Mouse (Mus musculus) cerebellum, adult 11 months (tissue): ENCODE measurements around the gene D430042O09Rik.

Experiments
- DNase-seq: peaks from one replicate; pipeline ENCODE4 v3.0.0; 2022

D430042O09Rik gene

DNA sequence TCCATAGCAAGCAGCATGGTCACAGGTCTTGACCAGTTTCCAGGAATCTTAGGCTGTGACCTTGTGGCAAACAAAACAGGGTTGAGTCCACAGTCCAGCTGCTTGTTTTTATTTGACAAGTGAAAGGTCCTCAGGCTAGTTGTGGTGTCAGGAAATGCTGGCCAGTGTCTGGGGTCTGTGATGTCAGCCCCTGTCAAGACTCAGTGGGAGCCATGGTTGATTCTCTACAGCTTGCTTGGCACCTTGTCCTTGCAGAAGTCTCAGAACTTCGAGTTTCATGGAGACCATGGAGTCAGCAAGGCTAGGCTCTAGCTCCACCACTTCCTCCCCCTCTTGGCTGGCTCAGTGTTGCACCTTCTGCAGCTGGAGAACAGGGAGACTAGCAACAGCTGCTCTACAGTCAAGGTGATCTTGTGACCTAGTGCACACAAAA, 33.6 kb downstream of the D430042O09Rik start:
- no peak for DNase-seq

DNA sequence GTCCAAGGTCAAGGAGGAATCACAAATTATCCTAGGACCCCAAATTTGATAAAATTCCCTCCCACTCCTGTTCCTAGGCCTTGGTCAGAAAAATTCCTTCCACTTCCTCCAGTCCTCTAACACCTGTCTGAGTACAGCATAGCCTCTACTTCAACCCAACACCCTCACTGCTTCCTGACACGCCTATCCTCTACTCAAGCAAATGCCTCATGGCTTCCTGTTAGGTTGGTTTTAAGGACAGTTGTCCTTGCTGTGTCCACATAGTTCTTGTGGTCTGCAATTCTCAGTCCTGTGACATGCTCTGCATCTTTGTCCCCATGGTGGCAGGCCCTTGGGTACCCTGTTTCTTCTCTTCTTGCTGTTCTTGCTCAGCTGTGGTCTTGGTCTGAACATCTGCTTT, 37.1 kb downstream of the D430042O09Rik start:
- no peak for DNase-seq

DNA sequence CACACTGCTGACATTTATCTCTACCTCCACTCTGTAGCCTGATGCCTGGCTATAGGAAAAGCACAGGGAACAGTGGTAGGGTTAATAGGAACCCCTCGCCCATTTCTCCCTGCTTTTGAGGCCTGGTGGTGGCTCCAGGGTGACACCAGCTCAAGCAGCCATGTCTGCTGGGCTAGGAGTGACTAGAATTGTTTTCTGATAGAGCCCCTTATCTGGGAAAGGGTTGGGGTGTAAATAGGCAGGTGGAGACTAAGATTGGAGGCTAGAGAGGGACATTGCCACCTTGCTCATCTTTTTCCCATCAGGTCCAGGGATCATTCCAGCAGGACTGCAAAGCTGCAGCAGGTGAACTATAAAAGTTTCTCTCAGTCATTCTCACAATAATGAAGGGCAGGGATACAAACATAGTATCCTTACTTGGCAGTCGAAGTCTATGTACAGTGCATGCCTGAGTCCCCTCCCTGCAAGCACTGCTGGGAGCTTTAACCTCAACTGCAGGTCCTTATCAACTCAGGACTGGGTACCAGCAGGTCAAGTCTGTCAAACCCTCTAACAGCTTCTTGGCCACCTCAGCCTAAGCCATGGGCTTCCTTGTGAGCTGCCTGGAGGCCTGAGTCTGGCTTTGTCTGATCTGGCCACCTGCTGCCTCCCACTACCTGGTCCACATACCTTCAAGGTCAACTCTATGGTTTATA, 39.1 kb downstream of the D430042O09Rik start:
- no peak for DNase-seq

DNA sequence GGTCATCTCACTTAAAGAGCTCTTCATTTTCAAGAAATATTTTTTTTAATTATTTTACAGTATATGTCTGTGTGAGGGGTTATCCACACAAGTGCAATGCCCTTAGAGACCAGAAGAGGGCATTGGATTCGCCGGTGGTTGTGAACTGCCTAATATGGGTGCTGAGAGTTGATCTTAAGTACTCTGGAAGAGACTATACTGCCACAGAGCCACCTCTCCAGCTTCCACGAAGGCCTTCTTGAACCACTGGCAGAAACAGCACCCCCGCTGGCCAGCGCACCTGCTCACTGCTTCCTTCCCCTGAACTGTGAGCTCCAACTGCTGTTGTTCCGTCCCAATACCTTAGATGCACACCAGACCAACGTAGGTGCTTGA, 39.6 kb downstream of the D430042O09Rik start:
- DNase-seq = no peak

DNA sequence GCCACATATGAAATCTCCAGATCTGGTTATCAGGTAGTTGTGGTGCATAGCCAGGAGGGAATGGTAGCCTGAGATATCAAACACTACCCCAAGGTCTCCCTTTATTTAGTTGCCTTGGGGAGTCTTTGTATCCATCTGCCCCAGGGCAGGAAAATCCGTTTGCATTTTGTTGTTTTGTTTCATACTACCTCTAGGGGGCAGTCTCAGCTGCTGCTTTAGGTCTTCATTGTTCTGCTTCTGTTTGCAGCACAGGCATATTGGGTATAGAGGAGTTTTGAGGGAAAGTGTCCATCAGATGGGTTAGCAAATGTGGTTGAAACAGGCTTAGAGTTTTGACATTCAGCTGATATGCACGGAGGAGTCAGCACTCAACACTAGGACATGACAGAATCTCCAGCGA, 40.5 kb downstream of the D430042O09Rik start:
- no peak for DNase-seq

DNA sequence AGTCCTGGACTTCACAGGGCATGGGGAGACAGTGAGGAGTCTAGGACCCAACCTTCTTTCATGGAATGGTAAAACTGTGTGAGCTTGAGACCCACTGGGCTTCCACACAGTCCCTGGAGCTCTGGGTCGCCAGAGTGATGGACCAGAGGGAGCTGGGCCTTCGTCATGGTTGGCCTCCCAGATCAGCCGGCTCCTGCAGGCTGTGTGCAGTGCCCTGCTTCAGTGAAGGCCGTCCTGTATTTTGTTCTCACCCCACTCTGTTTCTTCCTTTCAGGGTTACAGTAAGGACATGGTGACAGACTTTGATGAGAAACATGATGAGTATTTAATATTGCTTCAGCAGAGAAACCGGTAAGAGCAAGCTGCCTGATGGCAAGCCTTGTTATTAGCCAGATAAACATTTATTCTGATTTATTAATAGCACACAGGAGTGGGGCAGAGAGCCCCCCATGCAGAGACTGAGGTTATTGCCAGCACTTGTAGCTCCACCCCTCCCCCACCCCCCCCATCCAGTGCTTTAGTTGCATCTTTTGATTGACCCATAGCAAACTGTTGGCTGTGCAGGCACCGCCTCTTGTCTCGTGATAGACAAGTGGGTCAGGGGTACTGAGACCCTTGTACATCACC, 45.1 kb downstream of the D430042O09Rik start:
- DNase-seq = no peak

DNA sequence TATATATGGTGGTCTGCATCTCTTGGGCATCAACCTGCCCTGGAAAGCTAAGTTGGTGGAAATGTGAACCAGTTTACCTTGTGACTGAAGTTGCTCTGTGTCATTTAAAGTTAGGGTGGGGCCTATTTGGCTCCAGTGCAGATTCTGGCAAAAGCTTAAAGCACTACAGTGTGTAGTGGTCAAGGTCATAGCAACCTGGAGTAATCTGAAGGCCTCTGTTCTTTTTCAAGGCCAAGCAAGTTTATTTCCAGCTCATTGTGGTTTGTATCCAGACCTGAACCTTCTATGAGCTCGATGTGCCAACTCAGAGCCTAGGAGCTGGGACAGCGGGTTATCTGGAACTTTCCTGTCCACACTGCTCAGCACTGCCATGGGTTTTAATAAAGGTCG, 45.6 kb downstream of the D430042O09Rik start:
- no peak for DNase-seq

DNA sequence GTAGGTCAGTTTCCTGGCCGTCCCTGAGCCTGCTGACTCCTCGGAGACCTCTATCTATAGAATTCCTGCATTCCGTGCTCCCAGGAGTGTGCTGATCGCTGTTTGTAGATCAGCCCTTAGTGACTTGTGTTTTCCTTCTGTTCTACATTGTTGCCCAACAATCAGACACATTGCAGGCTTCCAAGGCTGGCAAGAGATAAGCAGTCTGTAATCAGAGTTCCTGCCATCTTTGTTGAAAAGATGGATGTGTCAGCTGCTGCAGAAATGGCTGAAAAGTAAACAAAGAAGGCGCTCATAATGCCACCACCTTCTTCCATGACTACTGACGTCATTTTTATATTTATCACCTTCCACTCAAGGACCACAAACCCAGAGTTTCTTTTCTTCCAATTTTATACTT, 49.1 kb downstream of the D430042O09Rik start:
- DNase-seq = no peak

DNA sequence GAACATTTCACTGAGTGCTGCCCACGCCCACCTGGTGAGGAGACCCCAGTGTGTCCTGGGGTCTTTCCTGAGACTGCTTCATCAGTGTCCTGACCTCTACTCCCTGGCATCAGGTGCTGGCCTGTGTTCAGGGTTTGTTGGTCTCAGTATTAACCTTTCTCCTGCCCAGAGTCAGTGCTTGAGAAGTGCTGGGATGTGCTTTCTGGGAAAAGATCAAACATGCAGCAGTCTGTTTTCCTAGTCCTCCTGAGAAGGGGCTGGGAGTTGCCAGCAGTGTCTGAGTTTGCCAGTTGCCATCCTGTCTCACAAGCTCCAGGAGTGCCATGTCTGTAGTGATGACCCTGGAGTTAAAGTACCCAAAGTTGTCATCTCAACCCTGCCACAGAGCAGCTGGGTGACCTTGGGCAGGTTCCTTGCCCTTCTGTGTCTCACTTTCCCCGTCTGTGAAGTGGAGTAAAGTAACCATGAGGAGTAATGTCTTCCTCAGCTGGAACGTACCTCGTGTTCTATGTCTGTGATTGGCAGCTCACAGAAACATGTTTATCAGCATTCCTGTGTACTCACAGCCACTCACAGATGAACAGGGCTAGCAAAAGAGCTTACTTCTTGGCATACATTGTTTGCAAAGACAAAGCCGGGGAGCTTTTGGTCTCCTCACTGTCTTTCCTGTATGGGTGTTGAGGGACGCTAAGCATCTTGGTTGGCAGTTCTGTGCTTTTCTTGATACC, 50.4 kb downstream of the D430042O09Rik start:
- DNase-seq = no peak

DNA sequence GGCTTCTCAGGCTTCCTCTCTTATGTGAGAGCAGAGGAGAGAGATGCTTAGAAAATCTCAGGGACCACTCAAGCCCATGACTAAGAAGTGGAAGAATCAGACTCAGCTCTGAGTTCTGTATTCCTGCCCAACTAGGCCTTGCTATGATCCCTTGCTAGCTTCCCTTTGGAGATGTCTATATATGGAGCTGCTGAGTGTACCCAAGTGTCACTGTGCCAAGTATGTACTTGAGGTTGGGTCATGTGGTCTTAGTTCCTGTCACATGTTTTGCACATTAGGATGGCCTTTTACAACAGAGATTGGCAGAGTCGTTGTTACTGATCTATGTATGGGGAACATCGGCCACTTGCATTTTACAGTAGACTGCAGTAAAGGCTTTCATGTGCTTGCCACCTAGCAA, 54.6 kb downstream of the D430042O09Rik start:
- no peak for DNase-seq

DNA sequence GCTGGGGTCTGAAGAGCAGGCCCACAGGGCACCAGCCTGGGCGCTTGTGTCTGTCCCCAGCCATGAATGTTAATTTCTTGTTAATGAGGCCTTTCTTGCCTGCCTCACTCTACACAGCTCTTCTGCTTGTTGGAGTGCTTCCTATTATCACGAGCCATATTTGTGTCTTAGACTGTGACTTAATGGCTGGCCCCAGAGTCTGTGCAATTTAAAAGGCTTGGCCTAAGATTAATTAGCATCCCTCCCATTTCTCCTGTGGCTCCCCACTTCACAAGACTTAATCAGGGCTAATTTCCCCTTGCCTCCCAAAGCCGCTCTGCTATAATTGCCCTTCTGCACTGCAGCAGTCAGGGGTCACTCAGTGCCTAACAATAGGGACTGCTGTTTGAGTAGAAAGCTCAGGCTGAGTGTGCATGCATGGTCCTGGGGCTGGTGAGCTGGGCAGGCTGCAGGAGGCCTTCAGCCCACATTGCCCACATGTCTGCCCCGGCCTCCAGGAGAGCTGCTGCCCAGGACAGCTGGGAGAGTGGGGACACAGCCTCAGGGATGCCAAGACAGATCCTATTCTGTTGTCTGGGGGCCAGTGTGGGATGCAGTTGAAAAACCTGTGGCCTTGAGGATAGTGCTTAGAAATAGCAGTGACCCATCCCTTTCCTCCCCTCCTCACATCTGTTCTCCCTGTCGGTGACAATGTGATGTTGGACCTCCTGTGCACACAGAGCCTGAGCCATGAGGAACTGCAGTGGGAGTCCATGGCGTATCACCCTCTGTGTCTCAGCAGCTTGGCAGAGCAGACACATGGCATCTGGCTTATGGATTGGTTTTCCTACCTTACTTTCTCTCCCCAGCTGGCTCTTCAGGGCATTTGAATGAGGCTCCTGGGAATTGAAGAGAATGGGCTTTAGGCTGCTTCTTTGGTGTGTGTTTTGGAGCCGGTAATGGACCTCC, 55.5 kb downstream of the D430042O09Rik start:
- DNase-seq = no peak

DNA sequence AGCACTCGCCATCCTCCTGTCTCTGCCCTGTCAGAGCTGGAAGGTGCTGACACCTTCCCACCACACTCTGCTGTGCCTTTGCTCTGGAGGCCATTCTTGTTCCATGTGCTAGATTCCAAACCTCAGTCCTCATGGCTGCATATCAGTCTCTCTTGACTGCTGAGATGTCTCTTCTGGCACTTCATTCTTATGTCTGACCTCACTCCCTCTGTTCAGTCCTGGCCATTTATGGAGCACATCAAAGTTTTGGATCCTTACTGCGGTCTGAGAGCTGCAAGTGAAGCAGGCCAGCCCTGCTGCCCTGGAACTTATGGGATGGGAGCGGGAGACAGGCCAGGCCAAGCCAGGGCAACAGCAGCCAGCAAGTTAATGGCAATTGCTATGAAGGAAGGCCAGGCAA, 56.7 kb downstream of the D430042O09Rik start:
- DNase-seq = no peak

DNA sequence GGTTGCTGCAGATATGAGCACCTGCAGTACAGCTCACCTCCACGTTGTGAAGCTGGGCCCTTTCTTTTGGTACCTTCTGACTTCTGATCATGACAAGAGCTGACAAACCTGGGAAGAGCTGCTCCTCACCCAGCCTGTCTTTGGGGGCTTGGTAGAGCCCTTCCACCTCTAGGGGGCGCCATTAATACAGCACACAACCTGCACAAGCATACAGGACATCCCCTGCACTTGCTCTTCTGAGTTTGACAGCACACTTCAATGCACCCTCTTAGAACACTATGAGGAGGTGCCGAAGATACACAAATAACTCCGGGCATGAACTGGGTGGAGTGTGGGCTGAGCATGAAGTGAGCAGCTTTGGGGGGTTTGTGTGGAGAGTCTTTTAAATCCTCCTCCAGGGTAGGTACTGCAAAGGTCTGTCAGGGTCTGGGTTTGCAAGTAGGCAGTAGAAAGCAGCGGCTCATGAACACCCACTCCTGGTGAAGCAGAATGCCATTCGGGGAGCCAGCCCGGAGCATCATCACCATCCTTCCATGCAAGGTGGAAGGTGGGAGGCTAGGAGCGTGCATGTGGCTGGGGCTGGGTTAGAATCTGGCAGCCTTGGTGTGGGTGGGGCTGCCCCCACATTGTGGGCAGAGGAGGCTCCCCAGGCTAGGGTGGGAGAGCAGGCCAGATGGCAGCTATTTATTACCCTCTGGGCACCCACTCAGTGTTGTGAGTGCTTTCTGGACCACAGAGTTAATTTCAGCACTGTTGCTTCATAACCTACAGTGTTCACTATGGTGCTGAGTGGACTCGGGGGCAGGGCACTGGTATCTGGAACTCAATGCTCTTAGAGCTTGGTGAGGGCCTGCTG, 59.5 kb downstream of the D430042O09Rik start:
- DNase-seq = peak; percentile 57

DNA sequence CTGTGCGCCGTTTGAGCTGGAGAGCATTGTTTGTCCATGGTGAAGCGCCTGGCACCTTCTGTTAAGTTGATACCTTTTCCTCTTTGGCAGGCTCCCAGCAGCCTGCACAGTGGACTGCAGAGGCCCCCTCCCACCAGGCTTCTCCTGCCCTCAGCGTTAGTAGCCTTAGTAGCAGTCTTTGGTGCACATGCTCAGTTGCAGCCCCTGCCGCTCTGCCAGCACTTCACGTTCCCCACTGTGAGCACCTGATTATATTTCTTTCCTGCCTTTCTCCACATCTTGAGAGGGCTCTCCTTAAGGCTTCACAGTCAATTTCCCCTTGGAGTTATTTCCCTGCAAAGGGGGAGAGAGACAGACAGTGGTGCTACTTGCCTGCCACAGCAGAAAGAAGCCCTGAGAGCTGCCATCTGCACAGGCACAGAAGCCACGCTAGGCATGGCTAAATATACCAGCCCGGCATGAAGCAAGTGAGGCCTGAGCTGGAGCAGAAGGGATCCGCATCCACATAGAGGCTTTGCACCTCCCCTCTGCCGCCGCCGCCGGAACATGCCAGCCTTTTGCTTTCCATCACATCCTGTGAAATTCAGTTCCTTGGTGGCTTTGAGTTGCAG, 65.4 kb downstream of the D430042O09Rik start:
- peak; percentile 47 for DNase-seq

DNA sequence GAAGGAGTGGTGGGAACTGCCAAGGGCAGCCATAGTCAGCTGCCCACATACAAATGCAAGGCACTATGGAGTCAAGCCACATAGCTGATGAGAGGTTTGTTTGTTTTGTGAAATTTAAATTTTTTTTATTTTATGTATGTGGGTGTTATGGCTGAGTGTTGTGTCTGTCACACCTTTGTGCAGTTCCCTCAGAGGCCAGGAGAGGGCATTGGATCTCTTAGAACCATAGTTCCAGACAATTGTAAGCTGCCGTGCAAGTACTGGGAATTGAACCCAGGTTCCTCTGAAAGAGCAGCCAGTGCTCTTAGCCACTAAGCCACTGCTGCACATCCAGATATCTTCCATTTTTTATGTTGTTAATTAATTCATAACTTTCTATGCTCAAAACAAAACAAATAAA, 75.5 kb downstream of the D430042O09Rik start:
- no peak for DNase-seq

DNA sequence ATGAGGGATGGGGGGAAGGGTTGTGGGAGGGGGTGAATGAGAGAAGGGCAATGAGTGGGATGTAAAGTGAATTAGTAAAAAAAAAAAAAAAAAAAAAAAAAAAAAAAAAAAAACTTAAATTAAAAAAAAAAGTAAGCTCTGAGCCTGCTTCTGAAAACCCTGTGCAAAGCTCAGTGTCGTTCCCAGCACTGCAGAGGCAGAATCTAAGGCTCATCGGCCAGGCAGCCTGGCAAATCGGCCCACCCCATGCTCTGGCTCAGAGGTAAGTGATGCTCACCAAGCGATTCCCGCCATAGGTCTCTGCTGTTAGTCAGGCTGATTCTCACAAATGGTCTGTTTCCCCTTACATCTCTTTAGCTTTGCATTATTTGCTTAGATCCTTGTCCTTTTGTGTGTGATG, 78.4 kb downstream of the D430042O09Rik start:
- no peak for DNase-seq

DNA sequence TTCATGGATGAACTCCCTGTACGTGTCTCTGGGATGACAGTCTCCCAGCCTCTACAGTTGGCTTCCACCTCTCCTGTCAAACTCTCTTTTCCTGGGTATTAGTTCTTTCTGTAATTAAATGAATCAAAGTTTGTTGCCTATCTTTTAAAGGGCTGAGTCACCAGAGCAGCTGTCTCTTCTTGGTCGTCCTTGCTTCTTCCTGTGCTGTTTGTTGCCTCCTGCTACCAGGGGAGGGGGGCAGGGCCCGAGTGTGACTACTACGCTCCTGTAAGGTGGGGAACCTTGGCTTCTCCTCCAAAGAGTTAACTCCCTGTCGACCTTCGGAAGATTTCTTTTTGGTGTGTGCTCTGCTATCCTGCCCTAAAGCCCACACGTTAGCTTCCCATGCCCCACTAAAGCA, 79.4 kb downstream of the D430042O09Rik start:
- DNase-seq = no peak

DNA sequence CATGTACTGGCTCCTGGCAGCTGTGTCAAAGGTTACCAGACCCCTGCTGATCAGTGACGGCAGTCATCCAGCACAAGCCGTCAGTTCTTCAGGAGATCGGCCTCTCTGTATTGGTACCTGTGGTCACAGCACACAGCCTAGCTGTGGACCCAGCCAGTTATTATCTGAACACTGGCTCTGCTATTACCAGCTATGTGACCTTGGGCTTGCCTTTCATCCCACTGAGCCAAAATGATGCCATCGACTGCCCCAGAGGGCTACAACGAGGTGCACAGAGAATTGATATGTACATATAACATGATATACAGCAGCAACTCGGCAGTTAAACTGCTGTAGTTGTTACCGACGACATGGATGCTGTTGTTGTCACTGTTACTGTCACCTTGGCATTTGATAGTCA, 82.4 kb downstream of the D430042O09Rik start:
- no peak for DNase-seq

DNA sequence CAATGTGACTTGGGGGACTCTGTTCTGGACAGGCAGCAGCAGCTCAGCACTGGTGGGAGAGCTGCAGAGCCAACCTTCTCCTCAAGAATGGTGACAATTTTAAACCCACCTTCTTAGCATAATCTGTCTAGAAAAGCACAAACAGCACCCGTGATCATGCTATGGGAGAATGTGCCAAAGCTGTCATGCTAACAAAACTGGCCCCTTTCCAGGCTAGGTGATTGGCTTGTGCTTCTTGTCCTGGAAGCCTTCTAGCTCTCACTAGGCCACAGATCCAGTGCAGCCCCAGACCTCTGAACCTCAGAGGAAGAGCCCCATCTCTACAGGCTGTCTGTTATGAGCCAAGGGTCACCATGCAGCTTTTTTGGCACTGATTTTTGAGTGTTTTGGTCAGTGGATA, 98.9 kb downstream of the D430042O09Rik start:
- DNase-seq = no peak

DNA sequence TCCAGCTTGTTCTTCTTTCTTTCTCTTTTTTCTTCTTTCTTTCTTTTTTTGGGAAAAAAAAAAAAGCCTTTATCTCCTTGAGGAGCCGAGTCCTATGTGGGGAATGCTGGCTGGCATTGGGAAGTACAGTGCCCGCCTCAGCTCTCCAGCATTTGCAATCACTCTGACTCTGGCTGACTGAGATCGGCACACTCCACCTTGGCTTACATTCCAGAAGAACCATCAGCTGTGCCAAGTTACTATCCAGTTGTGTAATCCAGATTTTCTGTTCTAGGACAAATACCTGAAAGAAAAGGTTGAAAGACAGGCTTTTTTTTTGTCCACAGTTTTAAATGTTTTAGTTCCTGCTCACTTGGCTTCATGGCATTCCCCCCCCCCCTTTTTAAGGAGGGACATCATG, 100.5 kb downstream of the D430042O09Rik start:
- DNase-seq = no peak

DNA sequence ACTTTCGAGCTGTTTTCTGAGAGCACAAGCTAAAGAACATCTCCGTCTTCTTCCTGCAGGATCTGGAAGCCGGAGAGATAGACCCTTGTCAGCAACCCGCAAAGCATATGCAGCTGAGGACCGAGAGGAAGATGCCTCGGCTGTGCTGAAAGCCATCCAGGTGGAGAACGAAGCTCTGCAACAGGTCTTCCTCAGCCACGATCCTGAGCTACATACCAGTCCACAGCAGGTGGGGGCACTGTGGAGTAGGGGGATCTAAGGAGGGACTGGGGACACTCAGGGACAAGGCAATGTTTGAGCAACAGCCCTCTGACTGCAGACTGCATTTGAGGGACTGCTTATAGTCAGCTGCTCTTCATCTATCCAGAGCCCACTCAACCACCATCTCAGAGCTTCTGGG, 105.0 kb downstream of the D430042O09Rik start:
- DNase-seq = no peak

DNA sequence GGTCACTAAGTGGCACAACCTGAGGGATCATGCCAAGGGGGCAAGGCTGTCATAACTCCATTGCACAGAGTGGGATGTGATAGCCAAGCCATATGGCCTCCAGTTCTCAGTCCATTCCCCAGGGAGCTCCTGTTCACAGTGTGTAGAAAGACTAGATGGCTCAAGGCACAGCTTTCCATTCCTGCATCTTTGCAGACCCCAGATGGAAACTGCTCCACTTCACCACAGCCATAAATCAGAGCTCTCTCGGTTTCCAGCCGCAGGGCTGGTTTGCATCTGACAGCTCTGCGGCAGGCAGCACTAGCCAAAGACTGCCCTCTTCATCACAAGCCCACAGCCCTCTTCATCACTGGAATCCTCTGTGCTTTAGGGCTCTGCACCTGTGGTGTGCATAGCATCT, 108.0 kb downstream of the D430042O09Rik start:
- DNase-seq = no peak
